Mouse (Mus musculus): ENCODE measurements around the gene Cemip2.
A peak's percentile ranks its signal among the peaks of the same experiment; 100 is the strongest.

The Cemip2 gene

GRCm38 (mm10) chr19:21780663-21781062 is 2.5 kb downstream of the Cemip2 start:
- no peak for DNase-seq

- no peak for DNase-seq
These were observed 3.1 kb downstream of the Cemip2 start for GRCm38 (mm10) chr19:21781066-21781786.

GRCm38 (mm10) chr19:21781787-21782432 is 3.8 kb downstream of the Cemip2 start:
- no peak for DNase-seq

DNA sequence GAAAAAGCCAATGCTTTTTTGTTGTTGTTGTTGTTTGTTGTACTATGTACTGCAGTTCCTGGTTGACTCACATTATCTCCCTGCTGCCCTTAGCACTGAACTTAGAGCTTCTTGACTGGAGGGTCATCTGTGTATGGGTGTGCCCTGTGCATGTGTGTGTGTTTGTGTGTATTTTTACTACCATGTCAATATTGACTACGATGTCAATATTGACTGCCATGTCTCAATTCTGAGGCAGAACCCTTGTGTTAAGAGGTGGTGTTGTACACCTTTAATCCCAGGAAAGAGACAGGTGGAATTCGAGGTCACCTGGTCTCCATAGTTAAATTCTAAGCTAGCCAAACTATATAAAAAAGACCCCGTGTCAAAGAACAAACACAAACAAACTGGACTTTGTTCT is 5.6 kb downstream of the Cemip2 start:
- no peak for DNase-seq

- DNase-seq, result peak; percentile 86 to 91
These were observed 6.4 kb downstream of the Cemip2 start for GRCm38 (mm10) chr19:21784331-21785131.

GRCm38 (mm10) chr19:21785132-21785528 is 7.0 kb downstream of the Cemip2 start:
- no peak for DNase-seq

- DNase-seq, result no peak
These were observed 8.9 kb downstream of the Cemip2 start for GRCm38 (mm10) chr19:21787004-21787480.

- no peak for DNase-seq
These were observed 10.9 kb downstream of the Cemip2 start for GRCm38 (mm10) chr19:21788999-21789398.

DNA sequence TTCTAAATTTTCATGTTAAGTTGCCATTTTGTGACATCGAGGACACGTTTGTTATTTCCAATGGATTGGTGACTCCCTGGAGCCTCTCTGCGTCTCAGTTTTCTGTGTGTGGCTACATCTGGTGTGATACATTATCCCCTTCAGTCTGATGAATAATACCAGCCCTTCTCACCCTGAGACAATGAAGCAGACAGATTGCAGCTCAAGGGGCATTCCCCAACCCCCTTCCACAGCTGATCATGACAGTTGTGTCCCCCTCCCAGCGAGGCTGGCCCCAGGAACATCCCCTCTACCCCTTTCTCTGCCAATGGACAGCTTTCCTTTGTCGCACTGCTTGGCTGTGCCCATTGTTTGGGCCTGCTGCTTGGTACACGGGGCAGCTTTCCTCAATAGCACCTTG is 11.5 kb downstream of the Cemip2 start:
- no peak for DNase-seq

DNA sequence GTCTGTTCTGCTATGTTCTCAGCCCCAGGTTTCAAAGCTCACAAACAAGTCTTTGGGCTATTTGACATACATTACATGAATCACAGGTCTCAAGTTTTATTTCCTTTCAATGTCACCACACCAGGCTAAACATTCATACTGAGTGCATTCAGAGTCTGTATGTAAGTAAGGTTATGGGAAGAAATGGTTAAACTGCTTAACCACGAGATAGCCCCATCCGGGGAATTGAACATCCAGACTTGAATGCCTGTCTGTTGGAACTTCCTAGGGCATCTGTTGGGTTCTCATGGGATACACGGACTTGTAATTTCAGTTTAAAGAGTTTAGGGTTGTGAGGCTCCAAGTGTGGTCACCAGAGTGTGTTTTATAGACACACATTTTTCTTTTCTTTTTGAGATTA is 13.2 kb downstream of the Cemip2 start:
- DNase-seq, result no peak

DNA sequence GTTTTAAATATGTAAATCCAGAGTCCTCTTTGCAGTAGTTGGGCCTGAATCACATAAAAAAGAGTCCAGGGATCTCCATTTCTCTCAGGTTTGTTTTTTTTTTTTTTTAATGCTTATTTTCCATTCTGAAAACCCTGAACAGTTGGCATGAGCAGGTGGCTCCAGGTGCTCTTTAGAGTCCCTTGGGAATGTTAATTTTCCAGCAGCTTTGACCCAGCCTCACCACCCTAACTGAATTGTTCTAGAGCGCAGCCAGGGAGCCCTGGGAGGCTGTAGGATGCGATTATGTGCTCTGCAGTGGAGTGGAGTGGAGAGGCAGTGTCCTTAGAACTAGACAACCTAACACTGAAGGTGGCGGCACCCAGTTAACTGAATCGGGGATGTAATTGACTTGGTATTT is 13.7 kb downstream of the Cemip2 start:
- no peak for DNase-seq

GRCm38 (mm10) chr19:21792587-21793175 is 14.5 kb downstream of the Cemip2 start:
- DNase-seq, result peak; percentile 39 to 63

DNA sequence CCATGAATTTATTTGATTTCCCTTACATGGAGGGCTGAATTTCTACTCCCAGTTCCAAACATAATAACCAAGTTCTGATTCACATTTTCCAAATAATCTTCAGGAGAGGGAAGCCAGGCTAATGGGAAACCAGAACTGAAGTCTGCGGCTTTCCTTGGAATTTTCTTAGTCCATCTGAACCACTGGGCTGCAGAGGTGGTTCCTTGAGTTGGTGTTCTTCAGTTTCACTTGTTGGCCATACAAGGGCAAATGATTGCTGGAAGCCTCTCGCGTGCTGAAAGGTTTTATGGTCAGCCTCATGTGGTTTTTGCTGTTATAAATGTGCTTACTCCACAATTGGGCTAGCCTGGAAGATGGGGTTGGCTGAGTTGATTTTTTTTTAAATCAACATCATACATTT is 16.4 kb downstream of the Cemip2 start:
- no peak for DNase-seq

- DNase-seq, result no peak
These were observed 18.2 kb downstream of the Cemip2 start for GRCm38 (mm10) chr19:21796333-21796732.

GRCm38 (mm10) chr19:21798700-21799099 is 20.6 kb downstream of the Cemip2 start:
- DNase-seq, result no peak

DNA sequence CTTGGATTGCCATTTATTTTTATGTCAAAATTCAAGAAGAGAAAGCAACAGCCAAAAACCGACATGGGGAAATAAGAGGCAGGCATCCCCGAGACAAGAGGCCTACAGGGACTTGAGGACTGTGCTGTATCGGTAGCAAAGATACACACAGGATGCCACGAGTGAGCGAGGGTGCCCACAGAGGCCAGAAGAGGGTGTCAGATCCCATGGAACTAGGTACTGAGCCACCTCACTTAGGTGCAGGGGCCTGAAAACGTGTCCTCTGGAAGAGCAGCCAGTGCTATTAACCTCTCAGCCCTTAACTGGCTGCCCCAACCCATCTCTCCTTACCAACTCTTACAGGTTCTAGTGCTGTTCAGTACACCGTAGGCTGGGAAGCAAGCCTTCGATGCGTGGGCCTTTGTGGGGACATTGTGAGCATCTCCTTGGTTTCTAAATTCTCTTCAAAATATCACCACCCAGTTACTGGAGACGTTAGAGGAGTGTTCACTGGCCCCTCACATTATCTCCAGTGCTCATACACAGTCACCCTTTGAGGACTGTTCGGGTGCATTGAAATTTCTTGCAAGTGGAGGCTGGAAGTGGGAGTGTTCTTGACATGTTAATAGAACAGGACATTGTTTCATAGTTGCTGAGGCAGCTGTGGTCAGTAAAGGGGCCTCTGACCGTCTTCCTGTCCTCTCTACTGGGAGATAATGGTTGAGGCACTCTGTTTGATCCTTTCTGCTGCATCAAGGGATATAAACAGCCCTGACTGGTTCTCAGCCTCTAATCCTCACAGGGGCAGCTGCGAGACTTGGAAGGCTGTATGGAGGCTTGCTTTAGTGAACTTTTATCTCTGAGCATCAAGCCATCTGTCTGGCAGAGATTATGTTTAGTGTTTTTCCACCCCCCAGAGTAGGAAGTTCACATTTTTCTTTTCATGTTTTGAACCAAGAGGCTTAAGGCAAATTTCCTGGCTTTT is 21.6 kb downstream of the Cemip2 start:
- no peak for DNase-seq

DNA sequence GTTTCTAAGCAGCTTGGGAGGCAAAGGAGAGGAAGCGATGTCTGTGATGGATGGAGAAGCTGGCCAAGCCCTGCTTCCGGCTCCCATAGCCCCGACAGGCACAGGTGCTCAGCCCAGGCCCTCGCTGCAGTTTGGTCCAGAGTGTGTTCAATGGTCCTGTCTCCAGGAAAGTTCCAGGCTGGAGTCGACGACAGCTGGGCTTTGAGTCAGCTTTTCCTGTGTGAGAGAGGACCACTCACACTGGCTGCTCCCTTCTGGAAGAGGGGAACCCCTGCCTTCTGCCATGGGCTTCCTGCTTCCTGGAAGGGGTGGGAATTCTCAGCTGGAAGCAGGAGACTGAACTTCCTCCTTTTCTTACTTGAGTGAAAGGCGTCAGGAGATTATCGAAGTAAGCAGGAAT is 26.3 kb downstream of the Cemip2 start:
- no peak for DNase-seq

DNA sequence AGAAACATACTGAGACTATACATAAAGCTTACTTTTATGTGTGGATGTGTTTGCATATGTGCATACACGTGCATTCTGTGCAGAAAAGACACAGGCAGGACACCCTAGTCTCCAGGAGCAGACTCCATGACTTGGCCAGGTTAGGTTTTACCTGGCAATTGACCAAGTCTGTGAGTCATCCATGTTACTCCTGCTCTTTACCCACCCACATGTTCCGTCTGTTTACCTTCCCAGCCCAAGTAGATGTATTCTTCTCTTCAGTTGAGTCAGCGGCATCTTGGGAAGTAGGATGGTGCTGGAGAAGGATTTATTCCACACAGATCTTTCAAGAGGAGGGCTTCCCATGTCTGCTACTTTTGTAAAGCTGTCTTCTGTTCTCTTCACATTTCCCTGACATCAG is 27.2 kb downstream of the Cemip2 start:
- peak in 1 of 2 experiments; percentile 25 for DNase-seq

DNA sequence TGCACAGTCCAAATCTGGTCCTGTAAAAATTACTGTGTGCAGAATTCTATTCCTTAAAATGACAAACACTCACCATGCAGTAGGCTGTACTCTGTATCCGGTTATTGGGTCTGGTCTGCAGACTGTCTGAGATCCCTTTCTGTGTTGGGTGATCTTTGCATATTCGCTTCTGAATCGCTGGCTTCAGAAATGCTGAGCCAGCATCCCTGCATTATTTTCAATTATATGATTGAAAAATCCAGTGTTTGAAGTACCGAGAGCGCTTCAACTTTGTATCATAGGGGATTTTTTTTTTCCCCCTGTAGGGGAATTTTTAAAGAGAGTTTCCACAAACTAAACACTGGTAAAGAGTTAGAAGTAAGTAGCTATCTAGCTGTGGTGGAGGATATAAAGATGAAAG is 32.0 kb downstream of the Cemip2 start:
- no peak for DNase-seq

DNA sequence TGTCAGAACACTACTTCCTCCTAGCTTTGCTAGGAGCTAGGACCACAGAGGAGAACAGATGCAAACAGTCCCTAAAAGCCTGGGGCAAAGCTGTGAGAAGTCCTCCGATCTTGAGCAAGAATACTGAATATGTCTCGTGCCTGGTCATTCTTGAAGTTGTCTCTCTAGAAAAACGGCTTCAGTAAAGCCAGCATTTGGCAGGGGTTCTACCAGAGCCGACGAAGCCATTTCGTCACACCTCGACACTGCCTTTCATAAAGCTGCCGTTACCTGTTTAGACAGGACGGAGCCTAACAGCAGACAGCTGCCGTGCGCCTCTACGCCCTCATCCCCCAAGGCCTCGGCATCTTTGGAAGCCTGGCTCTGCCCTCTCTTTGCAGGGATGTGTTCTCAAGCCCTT is 35.4 kb downstream of the Cemip2 start:
- no peak for DNase-seq

DNA sequence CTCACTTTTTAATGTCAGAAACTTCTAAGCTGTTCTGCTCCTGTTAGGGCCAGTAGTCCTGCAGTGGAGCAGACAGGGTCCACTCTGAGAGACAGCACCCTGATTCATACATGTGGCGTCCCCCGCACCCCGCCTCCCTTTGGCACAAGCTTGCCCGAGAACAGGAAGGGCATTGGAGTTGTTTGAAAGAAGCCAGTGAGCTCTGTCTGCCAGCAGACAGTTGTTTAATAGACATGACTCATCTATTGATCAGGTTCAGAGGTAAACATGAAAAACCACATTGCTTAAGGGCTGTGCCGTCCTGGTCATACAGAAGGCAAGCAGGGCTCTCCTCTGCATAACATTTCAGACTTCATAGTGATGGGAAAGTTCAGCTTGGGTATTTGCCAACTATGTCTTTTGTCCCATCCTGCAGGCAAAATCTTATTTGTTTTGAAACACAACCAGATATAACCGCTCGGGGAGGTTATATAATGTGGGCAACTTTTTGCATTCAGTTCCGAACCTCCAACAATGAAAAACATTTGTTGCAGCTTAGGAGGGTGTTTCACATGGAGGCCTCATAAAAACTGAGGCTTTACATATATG is 36.4 kb downstream of the Cemip2 start:
- DNase-seq, result no peak

DNA sequence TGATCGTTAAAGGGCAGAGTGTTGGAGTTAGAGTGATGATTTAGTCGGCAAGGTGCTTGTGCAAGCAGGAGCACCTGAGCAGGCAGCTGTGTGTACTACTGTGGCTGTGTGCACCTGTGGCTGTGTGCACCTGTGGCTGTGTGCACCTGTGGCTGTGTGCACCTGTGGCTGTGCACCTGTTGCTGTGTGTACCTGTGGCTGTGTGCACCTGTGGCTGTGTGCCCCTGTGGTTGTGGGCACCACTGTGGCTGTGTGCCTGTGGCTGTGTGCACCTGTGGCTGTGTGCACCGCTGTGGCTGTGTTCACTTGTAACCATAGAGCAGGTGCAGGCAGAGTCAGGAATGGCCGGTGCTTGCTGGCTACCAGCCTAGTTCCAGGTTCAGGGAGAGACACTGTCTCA is 38.1 kb downstream of the Cemip2 start:
- no peak for DNase-seq

Data from kidney, adult 8-10 months (tissue).